Mouse (Mus musculus): ENCODE measurements around the gene 1600014C23Rik.

DNA sequence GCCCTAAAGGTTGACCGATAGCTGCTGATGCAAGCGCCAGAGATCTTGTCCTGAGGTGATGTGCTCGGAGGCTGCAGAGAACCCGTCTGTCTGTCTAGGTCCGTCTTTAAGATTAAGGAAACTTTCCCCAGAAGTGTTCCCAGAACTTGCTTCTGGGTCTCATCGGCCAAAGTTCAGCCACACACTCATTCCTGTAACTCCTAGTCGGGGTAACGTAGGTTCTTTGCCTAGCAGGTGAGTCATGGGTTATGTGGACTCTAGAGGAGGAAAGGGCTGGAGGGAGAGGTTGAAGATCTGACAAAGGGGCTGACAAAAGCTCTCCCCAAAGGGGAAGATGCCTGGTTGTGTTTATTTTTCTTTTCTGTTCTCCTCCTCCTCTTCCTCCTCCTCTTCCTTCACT lies 42.5 kb upstream of the 1600014C23Rik start:
- TF ChIP-seq POLR2A (IDR thresholded peaks at IDR 0.05; ENCODE audit: borderline replicate concordance, low read depth, low read length) (no peak), CTCF (IDR thresholded peaks at IDR 0.05; ENCODE audit: low read depth, low read length) (no peak)

Data from bone marrow macrophage, adult 2 months (primary cell).